Mouse (Mus musculus) heart, postnatal 36 days (tissue): ENCODE measurements around the gene Tm4sf5. TPM values are rescaled to one million over a fixed set of nuclear protein-coding genes. Genes with fewer than 3 reads are reported as not detected.

ENCODE experiments used
- DNase-seq, 2 experiments: peaks; one replicate each; pipeline ENCODE4 v3.0.0; 2021 to 2022
- intact Hi-C: fragments of 180-260 bp; cut with DNase I; formaldehyde crosslinking; loops from one replicate; pipeline ENCODE4 v1.15.1; 2025
- total RNA-seq, 2 experiments: library from RNA; stranded (reverse); gene quantifications; 2 replicates each; pipeline ENCODE4 v1.2.3; 2021

The Tm4sf5 gene
- total RNA-seq, 2 experiments from 2014 or later, result 0.70 to 1.3 TPM

GRCm38 (mm10) chr11:70539877-70540587, 35.0 kb downstream of the Tm4sf5 start, which contains the start of gene Pld2:
Pld2 (plus strand) TSS chr11:70540064.
- intact Hi-C loops, result loop anchor here (2.0 kb wide), 2 partner anchors 23 to 65 kb away; partner anchors contain the start of gene Mink1
- peak; percentile 86 to 89 for DNase-seq

DNA sequence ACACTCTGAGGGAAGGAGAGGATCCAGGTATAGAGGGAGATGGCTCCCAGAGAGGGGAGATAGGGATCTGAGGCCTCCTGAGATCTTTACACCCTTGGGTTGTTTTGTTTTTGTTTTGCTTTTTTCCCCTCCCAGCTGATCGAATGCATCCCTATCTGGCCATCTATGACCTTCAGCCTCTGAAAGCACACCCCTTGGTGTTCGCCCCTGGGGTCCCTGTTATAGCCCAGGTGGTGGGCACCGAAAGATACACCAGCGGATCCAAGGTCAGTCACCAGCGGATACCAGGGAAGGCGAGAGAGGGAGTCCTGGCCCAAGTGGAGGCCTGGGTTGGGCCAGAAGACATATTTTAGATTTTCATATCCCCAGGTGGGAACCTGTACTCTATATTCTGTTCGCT, 35.9 kb downstream of the Tm4sf5 start:
- no peak for DNase-seq
- intact Hi-C loops, result loop anchor here (2.0 kb wide), 2 partner anchors 22 to 64 kb away; partner anchors contain the start of gene Mink1

GRCm38 (mm10) chr11:70541415-70541814, 36.4 kb downstream of the Tm4sf5 start:
- intact Hi-C loops, result loop anchor here (2.0 kb wide), 2 partner anchors 21 to 63 kb away; partner anchors contain the start of gene Mink1
- no peak for DNase-seq

- no peak for DNase-seq
Measured at GRCm38 (mm10) chr11:70544496-70544895, 39.5 kb downstream of the Tm4sf5 start.

GRCm38 (mm10) chr11:70551526-70551925, 46.5 kb downstream of the Tm4sf5 start:
- no peak for DNase-seq

More at GRCm38 (mm10) chr11:70544496-70544895, 39.5 kb downstream of the Tm4sf5 start:
- intact Hi-C loops, result no loop called here

GRCm38 (mm10) chr11:70553940-70554339, 48.9 kb downstream of the Tm4sf5 start:
- no peak for DNase-seq

More at GRCm38 (mm10) chr11:70551526-70551925, 46.5 kb downstream of the Tm4sf5 start:
- intact Hi-C loops, result no loop called here

GRCm38 (mm10) chr11:70557545-70557944, 52.5 kb downstream of the Tm4sf5 start:
- DNase-seq, result no peak
- intact Hi-C loops, result no loop called here

More at GRCm38 (mm10) chr11:70553940-70554339, 48.9 kb downstream of the Tm4sf5 start:
- intact Hi-C loops, result no loop called here

Other genes starting within 250 kb of the Tm4sf5 start
- gene Alox12, start 249.9 kb upstream of the Tm4sf5 start, total RNA-seq, result 1 to 10 TPM; 2.5 to 3.7 TPM
- gene Alox12e, start 182.6 kb upstream of the Tm4sf5 start, total RNA-seq, result not detected
- gene Alox15, start 153.2 kb upstream of the Tm4sf5 start, total RNA-seq, result 10 to 100 TPM in 1 of 2 experiments, 1 to 10 TPM in 1; 5.4 to 10.2 TPM
- gene Pelp1, start 95.2 kb upstream of the Tm4sf5 start, total RNA-seq, result 10 to 100 TPM; 19.4 to 22.1 TPM
- 10 to 100 TPM; 14.8 to 15.4 TPM for gene Arrb2, start 72.6 kb upstream of the Tm4sf5 start, total RNA-seq
- 1 to 10 TPM; 8.9 to 9.7 TPM for gene Med11, start 53.3 kb upstream of the Tm4sf5 start, total RNA-seq
- gene Zmynd15, start 45.8 kb upstream of the Tm4sf5 start, total RNA-seq, result 1 to 10 TPM; 1.8 to 2.2 TPM
- 10 to 100 TPM in 1 of 2 experiments, 1 to 10 TPM in 1; 9.6 to 10.9 TPM for gene Cxcl16, start 45.3 kb upstream of the Tm4sf5 start, total RNA-seq
- gene Vmo1, start 9.4 kb downstream of the Tm4sf5 start, total RNA-seq, result not detected
- gene Gltpd2, start 14.0 kb downstream of the Tm4sf5 start, total RNA-seq, result not detected
- gene Psmb6, start 20.1 kb downstream of the Tm4sf5 start, total RNA-seq, result 100 to 1,000 TPM; 230 to 233 TPM
- gene Gm40193, start 27.7 kb downstream of the Tm4sf5 start, total RNA-seq, result not detected
- gene Pld2, start 34.8 kb downstream of the Tm4sf5 start, total RNA-seq, result 1 to 10 TPM; 6.3 to 6.5 TPM
- gene Mink1, start 57.6 kb downstream of the Tm4sf5 start, total RNA-seq, result 10 to 100 TPM; 43.9 to 49.4 TPM
- gene 4930544D05Rik, start 110.6 kb downstream of the Tm4sf5 start, total RNA-seq, result not detected
- gene Chrne, start 114.0 kb downstream of the Tm4sf5 start, total RNA-seq, result not detected
- under 1 TPM; 0.16 to 0.17 TPM for gene Gp1ba, start 133.9 kb downstream of the Tm4sf5 start, total RNA-seq
- gene Rnf167, start 142.0 kb downstream of the Tm4sf5 start, total RNA-seq, result 10 to 100 TPM; 52.5 to 57.9 TPM
- gene Slc25a11, start 142.2 kb downstream of the Tm4sf5 start, total RNA-seq, result 100 to 1,000 TPM; 570 to 607 TPM
- gene Pfn1, start 149.4 kb downstream of the Tm4sf5 start, total RNA-seq, result 100 to 1,000 TPM; 283 to 296 TPM
- gene Eno3, start 152.0 kb downstream of the Tm4sf5 start, total RNA-seq, result 1,000 to 10,000 TPM; 1,887 to 1,957 TPM
- 10 to 100 TPM; 95.0 to 98.6 TPM for gene Spag7, start 164.2 kb downstream of the Tm4sf5 start, total RNA-seq
- gene Camta2, start 182.9 kb downstream of the Tm4sf5 start, total RNA-seq, result 10 to 100 TPM; 39.2 to 39.6 TPM
- gene Inca1, start 194.9 kb downstream of the Tm4sf5 start, total RNA-seq, result 1 to 10 TPM; 4.5 to 6.3 TPM
- gene Kif1c, start 195.3 kb downstream of the Tm4sf5 start, total RNA-seq, result 100 to 1,000 TPM; 469 to 490 TPM